ENCODE assay signal across 8 mouse cellular contexts in the genomic region with DNA sequence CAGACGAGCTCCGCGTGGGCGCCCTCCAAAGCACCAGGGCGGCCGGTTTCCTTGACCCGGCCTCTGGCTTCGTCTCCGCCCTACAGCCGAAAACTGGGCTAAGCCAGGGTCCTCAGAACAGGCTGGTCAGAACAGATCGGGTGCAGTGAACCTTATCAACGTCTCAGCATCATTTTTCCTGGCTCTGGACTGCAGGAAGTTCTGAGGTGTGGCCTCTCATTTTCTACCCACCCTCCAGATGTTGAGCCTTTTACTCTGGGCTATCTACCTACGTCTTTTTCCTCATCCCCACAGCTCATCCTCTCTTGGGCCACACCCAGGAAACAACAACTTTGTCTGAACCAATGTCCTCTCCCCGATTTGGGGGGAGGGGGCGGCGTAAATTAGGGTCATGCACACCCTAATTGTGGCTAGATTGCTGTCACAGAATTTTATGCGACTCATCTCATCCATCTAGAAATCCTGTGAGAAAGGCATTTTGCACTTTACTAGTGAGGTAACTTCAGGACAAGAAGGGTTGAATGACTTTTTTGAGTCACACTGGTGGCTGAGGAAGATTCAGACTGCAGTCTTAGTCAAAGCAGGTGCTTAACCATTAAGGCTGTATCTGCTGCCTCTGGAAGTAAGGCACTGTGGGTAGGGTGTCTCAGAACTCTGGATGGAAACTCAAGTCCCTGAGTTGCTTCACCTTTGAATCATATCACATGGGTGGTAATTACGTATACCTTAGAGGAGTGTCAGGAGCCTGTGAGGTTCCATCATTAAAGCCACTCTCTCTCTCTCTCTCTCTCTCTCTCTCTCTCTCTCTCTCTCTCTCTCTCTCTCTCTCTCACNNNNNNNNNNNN. TPM values are rescaled to one million over a fixed set of nuclear protein-coding genes. Genes with fewer than 3 reads are reported as not detected.
DNase-seq lines count a peak whose midpoint lies in the region; ATAC-seq and TF ChIP-seq lines count a peak whose summit lies in the region.

A gene (minus strand): TSS at position 25 of the 845 bp plus-strand sequence.

- TF ChIP-seq CTCF in small intestine, adult 2 months (IDR thresholded peaks at IDR 0.05; ENCODE audit: extremely low read depth, insufficient read length, insufficient replicate concordance, low read depth, low read length), result no peak

- 0 out of 2 replicates have a peak, but pooled peaks cover 3% of the 10 kb centered on the region for H3K4me1 ChIP-seq in heart, embryonic 16.5 days (ENCODE audit: control insufficient read depth, insufficient read depth, low read length)
- peaks cover 0 to 4% of the 10 kb centered on the region in 2 experiments; a peak in 1 of 4 replicates for H3K4me1 ChIP-seq in ES-E14 (ENCODE audit: control insufficient read depth in 2 of 2, insufficient read depth in 2 of 2, low read length in 2 of 2, poor library complexity in 1 of 2)
- no peaks in the 10 kb centered on the region for H3K4me1 ChIP-seq in forebrain, embryonic 14.5 days (ENCODE audit: control insufficient read depth, insufficient read depth, low read length)
- H3K4me1 ChIP-seq in limb, embryonic 11.5 days (ENCODE audit: control insufficient read depth, insufficient read depth, low read length), result peaks cover 4% of the 10 kb centered on the region; the same call in 1 of the 2 replicates
- peaks cover 15% of the 10 kb centered on the region; the same call in 1 of the 2 replicates for H3K4me1 ChIP-seq in small intestine, adult 2 months (ENCODE audit: control insufficient read depth, insufficient read depth, insufficient read length, low read length)

- 0 out of 2 replicates have a peak, but pooled peaks have one; percentile 5 for TF ChIP-seq POLR2A in small intestine, adult 2 months (IDR thresholded peaks at IDR 0.05; ENCODE audit: low read depth, low read length)

- 14% methylated on average over 18 of the region's 18 CpGs for WGBS in heart, embryonic 16.5 days
- 6% methylated on average over 18 of the region's 18 CpGs for WGBS in forebrain, embryonic 14.5 days
- WGBS in limb, embryonic 11.5 days, result 10% methylated on average over 18 of the region's 18 CpGs
- 6% methylated on average over 18 of the region's 18 CpGs for WGBS in small intestine, adult 2 months

- peak within 1 kb of the TSS; percentile 98 for H3K4me2 ChIP-seq in heart, embryonic 16.5 days (ENCODE audit: low read depth, low read length)
- H3K4me2 ChIP-seq in forebrain, embryonic 14.5 days (ENCODE audit: low read length), result peak within 1 kb of the TSS; percentile 99
- H3K4me2 ChIP-seq in limb, embryonic 11.5 days (ENCODE audit: low read depth, severe bottlenecking), result peak within 1 kb of the TSS; percentile 99

- no peak for ATAC-seq in heart, embryonic 16.5 days (replicated peaks; ENCODE audit: extremely low read depth, insufficient read depth, low FRiP score)
- ATAC-seq in forebrain, embryonic 14.5 days, result no peak; the same call in none of the 2 replicates
- ATAC-seq in limb, embryonic 11.5 days (ENCODE audit: insufficient number of reproducible peaks, low FRiP score, low TSS enrichment, low read depth), result 0 out of 2 replicates have a peak, but pooled peaks have one; percentile 42

- peak within 1 kb of the TSS; percentile 77 for H3K9ac ChIP-seq in heart, embryonic 16.5 days (ENCODE audit: low read length)
- peak within 1 kb of the TSS; percentile 72 for H3K9ac ChIP-seq in ES-E14 (ENCODE audit: insufficient read depth, low read depth, low read length, poor library complexity, severe bottlenecking)
- H3K9ac ChIP-seq in forebrain, embryonic 14.5 days (ENCODE audit: low read length), result peak within 1 kb of the TSS; percentile 76
- H3K9ac ChIP-seq in limb, embryonic 11.5 days (ENCODE audit: low read length), result peak within 1 kb of the TSS; percentile 52

- peaks cover 35% of the 10 kb centered on the region for H3K27me3 ChIP-seq in heart, embryonic 16.5 days (ENCODE audit: control insufficient read depth, insufficient read depth, low read length)
- peaks cover 51% of the 10 kb centered on the region for H3K27me3 ChIP-seq in forebrain, embryonic 14.5 days (replicated peaks; ENCODE audit: control insufficient read depth, insufficient read depth, low read length)
- peaks cover 45% of the 10 kb centered on the region for H3K27me3 ChIP-seq in limb, embryonic 11.5 days (ENCODE audit: control insufficient read depth, insufficient read depth, low read length)
- no peaks in the 10 kb centered on the region for H3K27me3 ChIP-seq in small intestine, adult 2 months (ENCODE audit: control insufficient read depth, insufficient read depth, low read length)

- H3K27ac ChIP-seq in heart, embryonic 16.5 days (ENCODE audit: low read length), result no peak within 1 kb of the TSS
- no peak within 1 kb of the TSS for H3K27ac ChIP-seq in ES-E14 (ENCODE audit: insufficient read depth, low read depth, low read length, poor library complexity, severe bottlenecking)
- no peak within 1 kb of the TSS for H3K27ac ChIP-seq in forebrain, embryonic 14.5 days (ENCODE audit: low read depth, low read length)
- no peak within 1 kb of the TSS for H3K27ac ChIP-seq in limb, embryonic 11.5 days (replicated peaks; ENCODE audit: low read depth, low read length)
- H3K27ac ChIP-seq in small intestine, adult 2 months (ENCODE audit: insufficient read depth, low read depth, low read length), result peak within 1 kb of the TSS; percentile 93

- no peaks in the 10 kb centered on the region for H3K36me3 ChIP-seq in heart, embryonic 16.5 days (ENCODE audit: control insufficient read depth, insufficient read depth)
- H3K36me3 ChIP-seq in ES-E14 (ENCODE audit: control insufficient read depth, insufficient read depth, low read length, poor library complexity, severe bottlenecking), result no peaks in the 10 kb centered on the region
- no peaks in the 10 kb centered on the region for H3K36me3 ChIP-seq in forebrain, embryonic 14.5 days (ENCODE audit: control insufficient read depth, insufficient read depth, low read length)
- no peaks in the 10 kb centered on the region for H3K36me3 ChIP-seq in limb, embryonic 11.5 days (ENCODE audit: control insufficient read depth, insufficient read depth, low read length)
- H3K36me3 ChIP-seq in small intestine, adult 2 months (ENCODE audit: control insufficient read depth, insufficient read depth, low read length), result peaks cover 1% of the 10 kb centered on the region

- H3K9me3 ChIP-seq in heart, embryonic 16.5 days (replicated peaks; ENCODE audit: control insufficient read depth, low read length), result no peaks in the 10 kb centered on the region
- H3K9me3 ChIP-seq in ES-E14 (ENCODE audit: control insufficient read depth, insufficient read depth, low read depth, low read length), result no peaks in the 10 kb centered on the region
- no peaks in the 10 kb centered on the region for H3K9me3 ChIP-seq in forebrain, embryonic 14.5 days (replicated peaks; ENCODE audit: control insufficient read depth, low read length)
- H3K9me3 ChIP-seq in limb, embryonic 11.5 days (ENCODE audit: control insufficient read depth, low read length), result peaks cover 3% of the 10 kb centered on the region; the same call in 1 of the 2 replicates

- intact Hi-C loops in heart, postnatal 25 days (cut with DNase I), result no loop called here

- no peak for DNase-seq in heart, postnatal 25 days (ENCODE audit: low spot score)
- DNase-seq in ES-E14 (ENCODE audit: low read depth, low spot score) (peak; percentile 12), adipocyte (ENCODE audit: low spot score) (no peak)
- DNase-seq in forebrain, embryonic 14.5 days (ENCODE audit: low spot score), result no peak
- DNase-seq in limb, embryonic 11.5 days (ENCODE audit: low spot score), result no peak
- DNase-seq in kidney, postnatal 4 days, result no peak

- in situ Hi-C loops in ES-E14 (cut with MboI; ENCODE audit: low sequenced_read_pairs in 2 of 2, unreplicated experiment in 2 of 2), result no loop called here

- peak within 1 kb of the TSS; percentile 74 for H3K4me3 ChIP-seq in heart, embryonic 16.5 days (ENCODE audit: low read length)
- peak within 1 kb of the TSS; percentile 80 to 96 for H3K4me3 ChIP-seq in ES-E14 (ENCODE audit: insufficient read depth in 1 of 2, low read depth in 1 of 2, low read length in 2 of 2, poor library complexity in 1 of 2, severe bottlenecking in 1 of 2)
- peak within 1 kb of the TSS; percentile 71 for H3K4me3 ChIP-seq in forebrain, embryonic 14.5 days (ENCODE audit: low read depth, low read length)
- peak within 1 kb of the TSS; percentile 58 for H3K4me3 ChIP-seq in limb, embryonic 11.5 days (ENCODE audit: low read depth, low read length)
- H3K4me3 ChIP-seq in small intestine, adult 2 months (ENCODE audit: low read depth, low read length), result peak within 1 kb of the TSS; percentile 93

TF ChIP-seq in ES-E14, 5 proteins besides CTCF, POLR2A, EP300 and RAD21:
- TF ChIP-seq HCFC1 (IDR thresholded peaks at IDR 0.05; ENCODE audit: borderline replicate concordance, insufficient read depth, low read length) (no peak), ZC3H11A (IDR thresholded peaks at IDR 0.05; ENCODE audit: borderline replicate concordance, low read depth, low read length) (no peak), MAFK (IDR thresholded peaks at IDR 0.05; ENCODE audit: insufficient read depth, low read depth, low read length) (no peak), ZNF384 (IDR thresholded peaks at IDR 0.05; ENCODE audit: low read depth, low read length) (no peak)

RNA-seq across cellular contexts. Expression of the gene that starts here (rescaled TPM):
- 2.1 and 2.7 TPM in 2 replicates for polyA plus RNA-seq in heart, embryonic 16.5 days (2015; fragmentation: Nextera tagmentation; extraction: Ambion mirVana)
- under 1 TPM; 0.13 to 0.17 TPM for total RNA-seq in heart, postnatal 25 days (2021)
- total RNA-seq in ES-E14 (2012; rRNA removed), result 5.9 and 15.5 TPM in 2 replicates
- 7.0 and 7.3 TPM in 2 replicates for polyA plus RNA-seq in forebrain, embryonic 14.5 days (2014; fragmentation: Nextera tagmentation; extraction: Ambion mirVana)
- polyA plus RNA-seq in limb, embryonic 11.5 days (2014; fragmentation: Nextera tagmentation; extraction: Ambion mirVana), result 0.35 and 0.55 TPM in 2 replicates
- 57.9 and 89.2 TPM in 2 replicates for polyA plus RNA-seq in small intestine, adult 2 months (2012; rRNA removed)

Comparison
In these comparisons a context has a peak if more than half of its experiments do, and no peak if none do; other contexts are left out.
1. Peak in ATAC-seq, H3K4me3 ChIP-seq, H3K9ac ChIP-seq and H3K4me2 ChIP-seq in limb, embryonic 11.5 days; RNA of the gene not detected or under 1 TPM.